Mouse (Mus musculus): ENCODE results near the gene Invs. TPM values are rescaled to one million over a fixed set of nuclear protein-coding genes. Genes with fewer than 3 reads are reported as not detected.

Invs gene
- polyA plus RNA-seq (2016; fragmentation: Nextera tagmentation; extraction: Ambion mirVana) = 10.5 and 10.8 TPM in 2 replicates

DNA sequence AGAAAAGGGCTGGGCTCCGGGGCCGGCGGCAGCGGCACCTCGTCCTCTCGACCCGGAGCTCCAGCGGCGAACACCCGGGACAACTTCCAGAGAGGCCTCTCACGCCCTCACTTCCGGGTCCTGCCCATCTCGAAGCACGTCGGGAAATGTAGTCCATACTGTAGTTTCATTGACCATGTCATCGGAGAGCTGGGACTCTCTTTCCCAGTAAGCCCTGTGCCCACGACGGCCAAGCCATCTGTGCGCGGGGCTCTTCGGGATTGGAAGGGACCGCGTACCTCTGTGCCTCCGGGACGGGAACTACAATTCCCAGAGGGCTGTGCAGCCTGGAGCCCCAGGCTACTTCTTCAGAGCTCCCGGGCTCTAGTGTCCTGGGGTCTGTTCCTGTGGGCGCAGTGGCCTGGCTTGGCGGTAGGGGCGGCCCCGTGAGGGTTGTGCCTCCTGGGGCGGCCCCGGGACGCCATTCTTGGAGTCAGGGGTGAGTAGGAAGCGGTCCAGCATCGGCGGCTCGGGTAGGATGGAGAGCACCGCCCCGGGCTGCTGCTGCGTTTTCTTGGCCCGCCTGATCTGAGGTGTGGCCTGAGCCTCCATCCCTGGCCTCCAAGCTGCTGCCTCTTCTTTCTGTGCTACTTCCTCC is at the start of gene Invs, which contains the start of gene Erp44:
Gene Invs (plus strand): TSS at position 263 of the 637 bp plus-strand sequence.
Gene Erp44 (minus strand): TSS at position 61 of the 637 bp plus-strand sequence.
- Histone ChIP-seq H3K4me2 (replicated peaks) (peak within 1 kb of the TSS; percentile 76), H3K4me3 (peak within 1 kb of the TSS; percentile 91), H3K4me1 (peaks cover 11% of the 10 kb centered on the region), H3K27me3 (no peaks in the 10 kb centered on the region), H3K9ac (replicated peaks) (peak within 1 kb of the TSS; percentile 88), H3K27ac (replicated peaks) (peak within 1 kb of the TSS; percentile 79), H3K36me3 (no peaks in the 10 kb centered on the region), H3K9me3 (no peaks in the 10 kb centered on the region)
- peak; percentile 99 for ATAC-seq (ENCODE audit: low FRiP score, low read depth)
- WGBS = 0% methylated on average over 41 of the region's 41 CpGs

DNA sequence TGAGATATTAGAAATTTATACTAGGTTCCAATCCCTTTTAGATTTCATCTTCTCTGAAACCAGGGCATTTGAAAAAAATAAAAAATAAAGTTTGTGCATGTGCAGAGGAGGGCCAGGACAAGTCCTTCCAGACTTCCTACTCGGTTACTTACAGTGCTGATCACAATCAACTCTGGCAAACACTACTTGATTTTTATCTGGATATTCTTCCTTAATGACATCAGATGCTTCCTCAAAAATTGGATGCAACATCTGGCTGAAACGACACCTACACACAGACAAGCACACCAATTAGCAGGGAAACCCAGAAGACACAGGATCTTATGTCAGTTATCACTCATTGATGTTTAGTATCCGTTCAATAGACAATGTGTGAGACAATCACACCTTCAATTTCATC is 42.8 kb upstream of the Invs start:
- no peak for ATAC-seq (ENCODE audit: low FRiP score, low read depth)
- Histone ChIP-seq H3K4me3 (no peak overlapping the region), H3K4me2 (replicated peaks) (no peak overlapping the region), H3K27ac (replicated peaks) (no peak overlapping the region), H3K9ac (replicated peaks) (no peak overlapping the region), H3K36me3 (0 out of 2 replicates have a peak, but pooled peaks cover 5% of the 10 kb centered on the region), H3K9me3 (no peaks in the 10 kb centered on the region), H3K27me3 (no peaks in the 10 kb centered on the region), H3K4me1 (no peaks in the 10 kb centered on the region)
- 93% methylated on average over 3 of the region's 3 CpGs for WGBS

DNA sequence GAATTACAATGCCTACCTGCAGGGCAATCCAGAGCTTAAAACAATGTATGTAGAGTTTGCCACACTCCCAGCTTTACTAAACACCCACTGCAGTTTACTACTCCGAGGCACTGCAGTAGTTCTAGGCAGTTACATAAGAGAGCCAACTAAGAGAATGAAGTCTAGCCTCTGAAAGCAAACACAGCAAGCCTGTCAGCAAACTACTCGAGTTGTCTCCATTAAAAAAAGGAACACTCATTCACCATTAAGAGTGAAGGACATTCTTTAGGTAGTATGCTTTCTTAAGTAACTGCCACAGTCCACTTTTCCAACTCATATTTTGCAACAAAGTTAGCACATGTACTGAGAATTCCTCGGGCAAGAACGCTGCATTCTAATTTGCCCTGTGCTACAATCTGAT is 40.5 kb upstream of the Invs start:
- no peak for ATAC-seq (ENCODE audit: low FRiP score, low read depth)
- Histone ChIP-seq H3K36me3 (0 out of 2 replicates have a peak, but pooled peaks cover 5% of the 10 kb centered on the region), H3K9ac (replicated peaks) (no peak overlapping the region), H3K4me3 (no peak overlapping the region), H3K4me1 (no peaks in the 10 kb centered on the region), H3K9me3 (no peaks in the 10 kb centered on the region), H3K27ac (replicated peaks) (no peak overlapping the region), H3K27me3 (no peaks in the 10 kb centered on the region), H3K4me2 (replicated peaks) (no peak overlapping the region)
- 91% methylated on average over 4 of the region's 4 CpGs for WGBS

DNA sequence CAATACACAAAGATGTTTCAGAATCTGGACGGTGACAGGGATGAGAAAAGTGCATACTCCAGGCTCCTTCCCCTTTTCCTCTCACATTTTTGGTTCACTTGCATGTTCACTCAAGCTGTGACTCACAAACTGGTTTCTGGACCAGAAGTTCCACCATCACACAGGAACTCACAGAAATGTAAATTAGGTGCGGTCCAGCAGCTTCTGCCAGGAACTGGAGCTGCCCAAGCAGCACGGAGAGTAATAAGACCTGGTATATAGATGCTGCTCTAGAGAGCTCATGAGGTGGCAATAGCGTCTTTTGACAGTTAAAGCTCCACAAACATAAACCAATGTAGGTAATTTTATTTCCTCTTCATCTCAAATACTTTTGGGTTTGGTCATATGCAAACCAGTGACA is 37.1 kb upstream of the Invs start:
- no peak overlapping the region for H3K27ac ChIP-seq (replicated peaks)

DNA sequence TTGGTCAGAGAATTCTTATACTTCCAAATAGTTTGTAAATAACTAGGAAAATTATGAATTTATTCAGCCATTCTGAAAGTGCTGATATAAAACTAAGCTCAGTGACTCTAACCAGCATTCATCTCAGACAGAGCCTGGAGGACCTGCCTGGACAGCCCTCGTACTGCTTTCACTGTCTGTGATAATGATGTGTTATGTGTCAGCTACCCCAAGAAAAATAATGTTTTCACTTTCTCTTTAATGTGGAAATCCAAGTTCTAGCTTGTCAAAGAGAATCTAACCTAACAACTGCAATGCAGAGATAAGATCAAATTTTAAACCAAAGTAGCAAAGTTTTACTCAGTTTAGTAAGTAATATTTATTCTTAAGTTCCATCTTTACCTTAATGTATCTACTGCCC is 35.8 kb upstream of the Invs start:
- H3K27ac ChIP-seq (replicated peaks) = no peak overlapping the region
- no peaks in the 10 kb centered on the region for H3K36me3 ChIP-seq
- H3K27me3 ChIP-seq = no peaks in the 10 kb centered on the region
- no peaks in the 10 kb centered on the region for H3K9me3 ChIP-seq
- WGBS = 80% methylated on average over 1 of the region's 1 CpGs
- no peak for ATAC-seq (ENCODE audit: low FRiP score, low read depth)
- H3K9ac ChIP-seq (replicated peaks) = no peak overlapping the region
- no peaks in the 10 kb centered on the region for H3K4me1 ChIP-seq
- H3K4me3 ChIP-seq = no peak overlapping the region
- no peak overlapping the region for H3K4me2 ChIP-seq (replicated peaks)

More for the DNA sequence above, 37.1 kb upstream of the Invs start:
- Histone ChIP-seq H3K9ac (replicated peaks) (no peak overlapping the region), H3K4me2 (replicated peaks) (no peak overlapping the region), H3K4me1 (no peaks in the 10 kb centered on the region), H3K4me3 (no peak overlapping the region), H3K9me3 (no peaks in the 10 kb centered on the region), H3K27me3 (no peaks in the 10 kb centered on the region), H3K36me3 (no peaks in the 10 kb centered on the region)
- WGBS = 95% methylated on average over 4 of the region's 4 CpGs
- ATAC-seq (ENCODE audit: low FRiP score, low read depth) = no peak

GRCm38 (mm10) chr4:48244280-48244679 is 35.3 kb upstream of the Invs start:
- H3K36me3 ChIP-seq = no peaks in the 10 kb centered on the region
- H3K4me1 ChIP-seq = no peaks in the 10 kb centered on the region
- no peak overlapping the region for H3K4me3 ChIP-seq
- H3K27me3 ChIP-seq = no peaks in the 10 kb centered on the region
- 92% methylated on average over 2 of the region's 2 CpGs for WGBS
- H3K9ac ChIP-seq (replicated peaks) = no peak overlapping the region
- H3K9me3 ChIP-seq = no peaks in the 10 kb centered on the region
- H3K27ac ChIP-seq (replicated peaks) = no peak overlapping the region
- ATAC-seq (ENCODE audit: low FRiP score, low read depth) = no peak
- no peak overlapping the region for H3K4me2 ChIP-seq (replicated peaks)

DNA sequence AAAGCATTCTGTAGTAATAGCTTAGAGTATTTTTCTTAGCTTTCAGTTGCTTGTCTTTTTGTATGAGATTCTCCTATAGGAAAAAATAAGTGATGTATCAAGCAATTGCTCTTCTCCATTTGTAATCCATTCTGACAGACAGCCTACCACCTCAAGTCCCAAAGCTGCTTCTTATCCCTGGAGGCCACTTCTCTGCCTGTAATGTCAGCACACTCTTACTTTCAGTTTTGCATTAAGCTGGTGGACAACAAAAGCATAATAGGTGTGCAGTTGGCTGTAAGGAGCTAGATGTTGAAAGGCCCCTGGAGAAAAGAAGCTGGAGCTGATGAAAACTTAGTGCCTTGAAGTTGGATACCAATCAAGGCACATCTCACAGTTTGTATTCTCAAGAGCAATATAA is 26.3 kb upstream of the Invs start:
- H3K27ac ChIP-seq (replicated peaks) = no peak overlapping the region
- no peak overlapping the region for H3K9ac ChIP-seq (replicated peaks)
- ATAC-seq (ENCODE audit: low FRiP score, low read depth) = no peak
- no peak overlapping the region for H3K4me3 ChIP-seq
- no peaks in the 10 kb centered on the region for H3K36me3 ChIP-seq
- 0 out of 2 replicates have a peak, but pooled peaks cover 2% of the 10 kb centered on the region for H3K9me3 ChIP-seq
- H3K4me1 ChIP-seq = 0 out of 2 replicates have a peak, but pooled peaks cover 2% of the 10 kb centered on the region
- no peak overlapping the region for H3K4me2 ChIP-seq (replicated peaks)
- no peaks in the 10 kb centered on the region for H3K27me3 ChIP-seq

DNA sequence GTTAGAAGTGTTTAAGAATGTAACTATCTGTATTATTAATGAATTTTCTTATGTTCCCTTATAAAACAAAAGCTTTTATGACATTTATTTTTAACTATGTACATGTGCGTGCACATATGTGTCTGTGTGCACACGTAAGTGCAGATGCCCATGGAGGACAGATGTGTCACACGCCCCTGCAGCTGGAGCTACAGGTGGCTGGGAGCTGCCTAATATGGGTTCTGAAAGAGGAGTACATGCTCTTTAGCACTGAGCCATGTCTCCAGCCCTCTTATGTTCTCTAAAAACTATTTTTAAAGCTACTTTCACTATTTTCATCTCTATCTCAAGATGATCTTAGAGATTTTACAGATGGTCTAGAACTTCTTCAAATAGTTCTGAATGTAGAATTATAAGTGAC is 21.5 kb upstream of the Invs start:
- Histone ChIP-seq H3K36me3 (no peaks in the 10 kb centered on the region), H3K27me3 (no peaks in the 10 kb centered on the region), H3K4me2 (replicated peaks) (no peak overlapping the region), H3K9ac (replicated peaks) (no peak overlapping the region), H3K4me1 (0 out of 2 replicates have a peak, but pooled peaks cover 2% of the 10 kb centered on the region), H3K4me3 (no peak overlapping the region), H3K27ac (replicated peaks) (no peak overlapping the region), H3K9me3 (no peaks in the 10 kb centered on the region)
- WGBS = 95% methylated on average over 3 of the region's 3 CpGs
- no peak for ATAC-seq (ENCODE audit: low FRiP score, low read depth)

- H3K27ac ChIP-seq (replicated peaks) = no peak overlapping the region
- no peak overlapping the region for H3K9ac ChIP-seq (replicated peaks)
- no peaks in the 10 kb centered on the region for H3K9me3 ChIP-seq
- no peak overlapping the region for H3K4me2 ChIP-seq (replicated peaks)
- no peak overlapping the region for H3K4me3 ChIP-seq
- WGBS = 86% methylated on average over 3 of the region's 3 CpGs
- H3K4me1 ChIP-seq = peaks cover 8% of the 10 kb centered on the region; the same call in 1 of the 2 replicates
- no peaks in the 10 kb centered on the region for H3K27me3 ChIP-seq
- no peak for ATAC-seq (ENCODE audit: low FRiP score, low read depth)
- no peaks in the 10 kb centered on the region for H3K36me3 ChIP-seq
Measured at GRCm38 (mm10) chr4:48267683-48268082, 11.9 kb upstream of the Invs start.

GRCm38 (mm10) chr4:48268127-48268526 is 11.4 kb upstream of the Invs start:
- WGBS = 77% methylated on average over 1 of the region's 1 CpGs
- Histone ChIP-seq H3K27me3 (no peaks in the 10 kb centered on the region), H3K4me3 (no peak overlapping the region), H3K9me3 (no peaks in the 10 kb centered on the region), H3K9ac (replicated peaks) (no peak overlapping the region), H3K4me2 (replicated peaks) (no peak overlapping the region), H3K36me3 (no peaks in the 10 kb centered on the region), H3K27ac (replicated peaks) (no peak overlapping the region), H3K4me1 (peaks cover 8% of the 10 kb centered on the region; the same call in 1 of the 2 replicates)
- no peak for ATAC-seq (ENCODE audit: low FRiP score, low read depth)

DNA sequence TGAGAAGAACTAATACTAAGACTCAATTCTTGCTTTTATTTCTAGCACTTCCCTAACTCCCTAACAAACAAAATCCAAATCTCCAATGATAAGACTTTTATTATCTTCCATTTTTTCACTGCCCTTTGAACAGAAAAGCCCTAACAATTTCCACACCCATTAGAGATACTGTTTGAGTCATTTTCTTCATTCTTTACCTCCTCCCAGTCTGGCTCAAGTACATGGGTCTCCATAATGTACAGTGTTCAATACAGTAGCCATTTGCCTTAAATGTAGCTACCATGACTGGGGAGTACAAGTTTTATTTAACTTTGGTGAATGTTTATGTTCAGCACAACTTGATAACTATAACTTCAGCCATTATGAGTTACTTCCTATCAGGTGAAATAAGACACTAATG is 9.0 kb upstream of the Invs start:
- Histone ChIP-seq H3K27me3 (no peaks in the 10 kb centered on the region), H3K4me1 (peaks cover 6% of the 10 kb centered on the region; the same call in 1 of the 2 replicates), H3K9ac (replicated peaks) (no peak overlapping the region)

GRCm38 (mm10) chr4:48271838-48272237 is 7.7 kb upstream of the Invs start:
- Histone ChIP-seq H3K4me3 (no peak overlapping the region), H3K36me3 (no peaks in the 10 kb centered on the region), H3K9me3 (no peaks in the 10 kb centered on the region), H3K4me2 (replicated peaks) (no peak overlapping the region), H3K9ac (replicated peaks) (no peak overlapping the region), H3K27me3 (no peaks in the 10 kb centered on the region), H3K27ac (replicated peaks) (no peak overlapping the region), H3K4me1 (peaks cover 6% of the 10 kb centered on the region; the same call in 1 of the 2 replicates)
- ATAC-seq (ENCODE audit: low FRiP score, low read depth) = no peak
- WGBS = 22% methylated on average over 5 of the region's 5 CpGs

More for the DNA sequence above, 9.0 kb upstream of the Invs start:
- no peaks in the 10 kb centered on the region for H3K36me3 ChIP-seq
- no peak overlapping the region for H3K4me2 ChIP-seq (replicated peaks)
- no peak for ATAC-seq (ENCODE audit: low FRiP score, low read depth)
- no peak overlapping the region for H3K27ac ChIP-seq (replicated peaks)
- H3K4me3 ChIP-seq = no peak overlapping the region
- no peaks in the 10 kb centered on the region for H3K9me3 ChIP-seq

Measured in midbrain, embryonic 12.5 days (tissue).